In the genomic region with DNA sequence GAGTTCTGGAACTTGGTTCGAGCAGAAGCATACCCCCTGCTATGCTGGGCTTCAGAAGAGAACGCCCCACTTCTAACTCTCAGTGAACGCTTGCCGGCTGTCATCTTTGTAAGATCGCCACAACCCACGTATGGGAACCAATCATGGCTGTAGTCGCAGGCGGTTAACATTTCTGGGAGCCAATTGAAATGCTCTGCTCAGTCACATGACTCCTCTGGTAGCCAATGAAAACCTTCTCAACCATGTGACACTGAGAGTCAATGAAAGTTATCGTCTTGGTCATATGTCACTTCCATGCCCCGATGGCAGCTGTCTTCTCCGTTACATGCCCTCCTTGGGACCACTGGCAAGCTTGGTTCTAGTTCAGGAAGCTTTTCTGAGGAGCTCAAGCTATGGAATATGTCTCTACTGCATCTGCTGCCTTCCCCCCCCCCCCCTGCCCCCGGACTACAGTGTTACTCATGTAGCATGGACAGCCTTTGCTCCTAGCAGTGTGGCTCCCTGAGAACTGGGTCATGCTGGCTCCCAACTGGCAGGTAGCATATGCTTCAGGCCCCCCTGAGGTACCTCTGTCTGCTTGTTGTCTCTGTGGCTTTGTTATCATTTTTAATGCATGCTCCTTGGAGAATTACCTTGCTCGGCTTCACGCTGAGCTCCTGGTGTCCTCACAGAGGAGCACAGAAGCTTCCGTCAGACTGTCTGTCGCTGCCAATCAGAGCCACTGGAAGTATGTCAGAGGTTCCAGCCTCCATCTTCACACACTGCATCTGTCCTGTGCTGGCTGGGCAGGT, we compare ENCODE assay signal across 23 mouse cellular contexts.
DNase-seq lines count a peak whose midpoint lies in the region; TF ChIP-seq lines count a peak whose summit lies in the region.
"Had no signal": no experiment of that assay in that cellular context is flagged by ENCODE, and none has a peak within 500 bp of the region (broad histone marks: within the 10 kb centered on the region; RNA-seq: fewer than 3 reads in every experiment).

No protein-coding gene starts in this region.

- peaks cover 15% of the 10 kb centered on the region for H3K4me1 ChIP-seq in cerebellum, adult 2 months (ENCODE audit: control insufficient read depth, insufficient read depth, low read length)
- H3K4me1 ChIP-seq: liver, embryonic 15.5 days had no signal

- TF ChIP-seq CTCF in cerebellum, adult 2 months (IDR thresholded peaks at IDR 0.05; ENCODE audit: borderline replicate concordance, insufficient read depth, low read depth, low read length) = no peak

- DNase-seq in retina, postnatal 1 day = peak; percentile 41
- no peak for DNase-seq in retina, embryonic 14.5 days (ENCODE audit: low spot score)
- peak; percentile 76 for DNase-seq in ZHBTc4 (ENCODE audit: low read depth, low spot score)
- peak; percentile 37 to 57 for DNase-seq in cerebellum, adult 2 months
- peak; percentile 17 to 38 for DNase-seq in cerebellum, postnatal 36 days
- DNase-seq in frontal cortex, adult 2 months (ENCODE audit: extremely low spot score in 1 of 2, low spot score in 1 of 2) = no peak
- no peak for DNase-seq in left cerebral cortex, postnatal 4 days
- DNase-seq: layer of hippocampus, postnatal 36 days; lung, embryonic 14.5 days; midbrain, embryonic 14.5 days; right cerebral cortex, adult 18-20 months; spleen, adult 18-20 months; thymus, postnatal 4 days had no signal

- no peak overlapping the region for H3K4me3 ChIP-seq in cerebellum, adult 2 months (replicated peaks; ENCODE audit: insufficient read depth, low read depth, low read length)
- H3K4me3 ChIP-seq: embryonic facial prominence, embryonic 15.5 days; forebrain, embryonic 12.5 days; heart, adult 2 months; heart, embryonic 12.5 days; hindbrain, embryonic 13.5 days; limb, embryonic 12.5 days; liver, embryonic 15.5 days had no signal

- WGBS in cerebellum, adult 2 months = 58% methylated on average over 16 of the region's 16 CpGs

- TF ChIP-seq POLR2A in cerebellum, adult 2 months (IDR thresholded peaks at IDR 0.05; ENCODE audit: borderline replicate concordance, insufficient read depth, low read length) = no peak

- intact Hi-C loops in left cerebral cortex, postnatal 4 days (cut with DNase I) = no loop called here

- H3K27ac ChIP-seq in cerebellum, adult 2 months (ENCODE audit: insufficient read depth, low read length) = no peak overlapping the region
- H3K27ac ChIP-seq: embryonic facial prominence, embryonic 15.5 days; forebrain, embryonic 12.5 days; heart, adult 2 months; hindbrain, embryonic 13.5 days; limb, embryonic 12.5 days; liver, embryonic 15.5 days; stomach, postnatal 0 days had no signal

- no peaks in the 10 kb centered on the region for H3K27me3 ChIP-seq in cerebellum, adult 2 months (ENCODE audit: control insufficient read depth, insufficient read depth, low read length)
- H3K27me3 ChIP-seq: CH12.LX; embryonic facial prominence, embryonic 15.5 days; forebrain, embryonic 12.5 days; hindbrain, embryonic 13.5 days; limb, embryonic 12.5 days; liver, embryonic 15.5 days; Patski had no signal

Comparison
In these comparisons a context has a peak if more than half of its experiments do, and no peak if none do; other contexts are left out.
1. DNase-seq: peak in retina, postnatal 1 day (single experiment), ZHBTc4 (single experiment), cerebellum, adult 2 months (2 of 2) and cerebellum, postnatal 36 days (2 of 2); none in retina, embryonic 14.5 days (single experiment), frontal cortex, adult 2 months (0 of 2) and left cerebral cortex, postnatal 4 days (single experiment).